Mouse (Mus musculus) gastrocnemius, adult 18-20 months (tissue): Measurements from ENCODE around the gene 4930432M17Rik. TPM values are rescaled to one million over a fixed set of nuclear protein-coding genes. Genes with fewer than 3 reads are reported as not detected.

Source experiments
- DNase-seq: peaks from one replicate; pipeline ENCODE4 v3.0.0; 2021; ENCODE audit warnings: low spot score
- long read RNA-seq, 2 experiments: library from polyadenylated mRNA; stranded (forward); transcript quantifications; one replicate each; pipeline ENCODE4 v2.0.0; 2021
- total RNA-seq, 2 experiments: library from RNA; stranded (reverse); gene quantifications; 2 replicates each; pipeline ENCODE4 v1.2.3; 2021

4930432M17Rik gene
- not detected for total RNA-seq
- long read RNA-seq, experiment 1, result 0 reads
- long read RNA-seq, experiment 2, result 0 reads

DNA sequence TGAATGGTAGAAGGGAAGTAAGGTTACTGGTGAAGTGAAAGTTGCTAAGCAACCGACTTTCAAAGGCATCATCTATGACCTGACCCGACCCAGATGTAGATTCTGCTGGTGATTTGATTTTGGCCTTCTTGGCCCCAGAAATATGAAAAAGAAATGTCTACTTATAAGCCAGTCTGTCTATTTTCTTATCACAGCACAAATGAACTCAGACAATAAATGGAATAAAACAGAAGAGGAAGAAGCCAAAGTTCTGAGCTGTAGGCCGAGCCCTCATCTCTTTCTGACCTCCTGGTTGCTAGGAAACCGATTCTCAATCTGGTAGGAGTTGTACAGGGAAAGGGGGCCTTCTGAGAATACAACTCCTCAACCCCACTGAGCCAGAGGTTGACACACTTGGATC is at the start of gene 4930432M17Rik:
TSS of gene 4930432M17Rik (plus strand) at position 301 of the 400 bp plus-strand sequence.
- no peak for DNase-seq

DNA sequence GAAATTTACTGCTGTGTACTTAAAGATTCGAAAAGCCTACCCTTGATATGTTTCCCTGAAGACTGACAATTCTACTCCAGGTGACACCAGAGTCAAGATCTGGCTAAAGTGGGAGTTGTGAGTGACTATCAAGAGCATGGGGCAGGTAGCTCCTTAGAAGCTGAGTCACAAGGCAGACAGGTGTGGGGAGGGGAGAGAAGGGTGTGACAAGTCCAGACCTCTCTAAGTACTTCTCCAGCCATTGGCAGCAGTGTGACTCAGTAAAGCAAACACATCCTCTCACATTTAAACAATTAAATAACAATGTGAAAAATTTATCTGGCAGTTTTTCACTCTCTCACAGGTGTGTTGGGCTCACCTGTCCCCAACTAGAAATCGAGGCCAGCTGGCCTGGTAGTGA is 44.9 kb upstream of the 4930432M17Rik start:
- no peak for DNase-seq

DNA sequence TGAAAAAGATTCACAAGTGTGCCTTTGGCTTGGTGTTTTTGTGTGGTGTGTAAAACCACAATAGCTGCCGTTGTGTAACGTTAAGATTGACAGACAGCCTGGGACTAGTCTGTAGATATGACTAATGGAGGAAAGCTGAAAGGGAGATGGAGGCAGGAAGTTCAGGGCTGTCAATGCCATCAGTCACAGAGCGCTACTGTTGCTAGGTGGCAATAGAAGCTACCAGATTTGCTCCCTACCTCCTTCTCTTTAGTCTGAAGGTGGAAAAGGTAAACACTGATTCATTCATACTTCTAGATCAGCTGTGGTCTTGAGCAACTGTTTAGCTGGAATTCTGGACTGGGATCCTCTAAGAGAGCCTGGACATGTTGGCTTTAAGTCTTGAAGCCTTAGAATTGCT is 44.3 kb upstream of the 4930432M17Rik start:
- no peak for DNase-seq

DNA sequence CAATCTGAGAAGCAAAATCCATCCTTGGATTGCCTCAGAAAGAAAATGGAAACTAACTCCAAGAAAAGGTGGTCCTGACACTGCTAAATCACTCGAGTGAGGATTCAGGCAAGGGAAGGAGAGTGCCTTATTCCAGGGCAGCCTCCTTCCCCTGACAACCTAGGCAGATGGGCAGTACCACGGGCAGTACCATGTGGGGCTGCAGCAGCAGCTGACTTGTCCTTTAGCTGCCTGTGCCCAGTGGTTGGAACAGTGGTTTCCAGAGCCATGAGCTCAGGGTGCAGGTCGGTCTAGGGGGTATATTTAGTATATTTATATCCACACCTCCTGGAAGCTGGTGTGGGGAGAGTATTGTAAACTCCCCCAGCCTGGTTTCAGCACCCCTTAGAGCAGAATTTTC is 42.3 kb upstream of the 4930432M17Rik start:
- no peak for DNase-seq

DNA sequence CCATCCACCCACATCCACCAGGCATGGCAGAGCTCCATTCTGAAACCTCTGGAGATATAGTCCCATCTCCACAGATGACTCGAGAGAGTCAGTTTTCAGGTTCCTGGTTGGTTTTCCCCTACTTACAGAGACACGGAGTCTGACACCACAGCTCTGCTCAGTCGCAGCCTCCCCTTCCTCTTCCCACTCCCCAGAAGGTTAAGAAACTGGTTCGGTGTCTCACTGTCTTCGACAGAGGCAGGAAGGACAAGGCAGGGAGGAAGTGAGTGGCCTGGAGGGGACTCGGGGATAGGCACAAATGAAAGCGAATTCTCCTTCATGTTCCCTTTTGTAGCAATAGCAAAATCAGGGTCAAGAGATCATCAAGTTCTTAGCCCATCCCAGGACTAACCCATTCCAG is 39.9 kb upstream of the 4930432M17Rik start:
- DNase-seq, result no peak

DNA sequence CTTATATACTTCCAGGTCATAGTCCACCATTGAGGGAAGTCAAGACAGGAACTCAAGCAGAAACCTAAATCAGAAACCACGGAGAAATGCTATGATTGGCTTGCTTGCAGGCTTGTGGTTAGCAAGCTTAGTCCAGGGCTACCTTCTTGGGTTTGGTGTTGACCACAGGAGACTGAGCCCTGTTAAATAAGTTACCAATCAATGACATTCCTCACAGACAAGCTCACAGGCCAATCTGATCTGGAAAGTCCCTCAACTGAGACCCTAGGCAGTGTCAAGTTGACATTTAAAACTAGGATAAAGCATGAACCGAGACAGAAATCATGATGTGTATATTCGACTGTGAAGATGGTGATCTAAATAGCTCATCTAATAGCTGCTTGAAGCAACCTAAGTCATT is 35.6 kb upstream of the 4930432M17Rik start:
- DNase-seq, result no peak

DNA sequence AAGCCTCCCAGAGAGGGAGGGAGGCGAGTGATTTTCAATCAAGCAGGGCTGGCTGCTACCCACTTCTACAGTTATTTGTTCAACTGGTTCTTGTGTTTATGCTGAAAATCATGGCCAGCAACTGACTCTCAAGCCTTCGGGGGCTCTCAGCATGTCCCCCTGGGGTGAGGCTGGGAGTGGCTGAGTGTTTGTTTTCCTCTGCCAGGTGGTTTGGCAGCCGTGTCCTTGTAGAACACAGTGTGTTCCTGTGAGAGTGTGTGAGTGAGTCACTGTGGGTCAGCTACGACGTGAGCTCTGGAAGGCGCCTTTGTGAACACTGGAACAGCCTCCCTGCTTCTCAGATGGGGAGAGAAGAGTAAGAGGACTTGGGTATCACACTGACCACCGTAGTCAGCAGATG is 35.1 kb upstream of the 4930432M17Rik start:
- DNase-seq, result peak; percentile 88

DNA sequence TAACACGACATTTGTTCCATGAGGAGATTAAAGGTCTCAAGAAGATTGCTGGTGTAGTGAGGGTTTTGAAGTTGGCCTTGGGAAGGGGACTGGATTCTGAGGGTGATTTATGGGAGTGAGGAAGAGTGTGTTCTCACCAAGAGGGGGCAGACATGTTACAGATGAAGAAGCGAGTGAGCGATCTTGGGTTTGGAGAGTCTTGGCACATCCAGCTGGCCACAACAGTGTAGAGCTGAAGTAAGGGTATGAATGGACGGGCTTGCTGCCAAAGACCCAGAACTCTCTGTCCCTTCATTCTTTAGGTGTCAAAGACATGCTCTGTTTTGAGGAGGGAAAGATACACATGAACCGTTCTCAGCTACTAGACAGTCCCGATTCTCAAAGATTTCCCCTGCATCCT is 34.2 kb upstream of the 4930432M17Rik start:
- peak; percentile 75 for DNase-seq

DNA sequence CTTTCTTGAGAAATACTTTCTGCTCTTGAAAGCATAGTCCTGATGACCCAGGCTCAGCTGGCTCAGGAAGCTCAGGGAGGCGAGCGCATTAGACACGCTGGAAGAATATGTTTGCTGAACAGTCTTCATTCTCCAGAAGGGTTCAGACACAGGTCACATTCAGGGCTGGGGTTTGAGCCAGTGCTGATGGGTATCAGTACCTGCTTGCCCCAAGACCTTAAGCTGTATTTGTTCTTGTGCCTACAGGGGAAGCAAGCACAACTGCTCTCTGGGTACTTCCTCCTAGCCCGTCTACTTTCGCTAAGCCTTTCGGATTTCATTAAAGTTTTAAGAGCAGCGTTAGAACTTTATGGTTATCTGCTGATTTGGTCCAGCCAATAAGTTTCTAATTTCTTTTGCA is 33.8 kb upstream of the 4930432M17Rik start:
- DNase-seq, result no peak

DNA sequence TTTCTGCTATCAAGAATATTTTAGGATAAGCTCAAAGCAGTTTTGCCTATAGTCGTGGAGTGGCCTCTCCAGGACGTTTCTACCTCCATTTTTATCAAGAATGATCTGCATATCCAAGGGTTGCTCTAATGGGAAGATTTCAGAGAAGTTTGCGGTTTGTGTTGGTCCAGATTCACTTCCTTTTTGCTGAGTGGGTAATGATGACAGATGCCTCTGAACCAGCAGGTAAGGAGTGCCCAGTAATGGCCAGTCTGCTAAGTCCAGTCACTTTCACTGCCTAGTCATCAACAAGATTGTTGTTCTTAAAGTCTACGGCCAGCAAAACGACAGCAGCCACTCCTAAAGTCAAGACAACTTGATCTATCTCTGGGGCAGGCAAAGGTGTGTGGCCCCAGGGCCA is 32.8 kb upstream of the 4930432M17Rik start:
- no peak for DNase-seq

DNA sequence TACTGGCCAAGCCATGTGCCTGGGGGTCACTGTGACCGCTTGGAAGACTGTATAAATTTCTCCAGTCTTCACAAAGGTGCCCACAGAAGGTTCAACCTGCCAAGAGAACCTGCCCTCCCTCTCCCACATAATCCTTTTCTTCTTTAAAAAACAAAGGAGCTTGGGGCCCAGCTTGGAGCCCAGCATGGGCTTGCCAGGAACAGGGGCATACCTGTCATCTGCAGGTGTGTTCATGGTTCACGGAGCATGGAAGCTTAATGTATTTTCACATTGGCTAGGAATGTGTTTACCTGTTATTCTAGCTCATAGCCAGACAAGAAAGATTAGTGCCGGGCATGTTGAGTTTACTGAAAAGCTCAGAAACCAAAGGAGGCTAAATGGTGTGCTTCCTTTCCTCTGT is 32.3 kb upstream of the 4930432M17Rik start:
- no peak for DNase-seq

DNA sequence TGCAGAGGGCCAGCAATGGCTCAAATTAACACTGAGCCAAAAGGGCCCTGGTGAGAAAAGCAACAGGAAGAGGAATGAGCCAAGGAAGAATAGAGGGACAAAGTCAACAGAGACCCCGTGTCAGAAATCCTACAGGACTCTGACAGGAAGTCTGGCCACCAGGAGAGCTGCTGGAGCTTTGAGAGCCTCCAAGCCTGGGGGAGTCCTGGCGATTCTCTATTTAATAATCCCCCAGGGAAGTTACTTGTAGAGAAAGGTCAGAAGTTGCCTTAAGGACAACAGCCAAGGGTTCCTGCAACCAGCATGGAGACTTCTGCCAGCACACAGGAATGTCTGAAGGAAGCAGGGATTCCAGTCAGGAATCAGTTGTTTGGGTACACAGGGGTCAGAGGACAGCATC is 30.0 kb upstream of the 4930432M17Rik start:
- DNase-seq, result peak; percentile 27

DNA sequence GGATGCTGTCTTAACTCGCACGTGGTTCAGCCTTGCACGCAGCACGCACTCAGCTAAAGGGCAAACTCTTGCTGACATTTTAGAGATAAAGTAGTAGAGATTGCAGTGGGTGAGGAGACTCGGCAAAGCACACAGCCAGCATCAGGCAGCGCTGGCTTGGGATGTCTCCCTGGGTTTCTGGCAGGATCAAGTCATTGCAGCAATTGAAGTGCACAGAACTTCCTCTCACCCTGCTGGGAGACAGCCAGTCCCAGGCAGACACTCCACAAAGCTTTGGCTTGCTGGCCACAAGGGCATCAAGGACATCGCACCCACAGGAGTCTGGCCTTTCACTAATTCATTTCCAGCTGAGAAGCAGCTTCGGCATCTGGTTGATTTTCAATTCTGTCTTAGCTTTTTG is 27.3 kb upstream of the 4930432M17Rik start:
- peak; percentile 33 for DNase-seq

DNA sequence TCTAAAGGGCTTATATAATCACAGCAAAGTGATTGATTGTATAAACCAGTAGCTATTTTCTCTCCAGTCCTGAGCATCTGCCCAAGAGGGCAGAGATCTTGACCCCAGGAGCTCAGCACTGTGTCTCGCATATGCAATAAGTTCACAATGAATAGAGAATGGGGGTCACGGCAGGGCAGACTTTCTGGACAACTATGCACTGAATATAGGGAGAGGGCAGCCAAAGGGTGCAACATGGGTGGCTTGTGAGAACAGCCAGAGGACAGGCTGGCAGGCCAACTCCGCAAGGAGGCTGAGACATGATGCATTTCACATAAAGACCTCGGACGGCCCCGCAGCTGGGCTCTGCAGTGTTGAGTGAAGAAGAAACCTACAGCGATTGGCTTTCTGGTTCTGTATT is 25.1 kb upstream of the 4930432M17Rik start:
- no peak for DNase-seq

DNA sequence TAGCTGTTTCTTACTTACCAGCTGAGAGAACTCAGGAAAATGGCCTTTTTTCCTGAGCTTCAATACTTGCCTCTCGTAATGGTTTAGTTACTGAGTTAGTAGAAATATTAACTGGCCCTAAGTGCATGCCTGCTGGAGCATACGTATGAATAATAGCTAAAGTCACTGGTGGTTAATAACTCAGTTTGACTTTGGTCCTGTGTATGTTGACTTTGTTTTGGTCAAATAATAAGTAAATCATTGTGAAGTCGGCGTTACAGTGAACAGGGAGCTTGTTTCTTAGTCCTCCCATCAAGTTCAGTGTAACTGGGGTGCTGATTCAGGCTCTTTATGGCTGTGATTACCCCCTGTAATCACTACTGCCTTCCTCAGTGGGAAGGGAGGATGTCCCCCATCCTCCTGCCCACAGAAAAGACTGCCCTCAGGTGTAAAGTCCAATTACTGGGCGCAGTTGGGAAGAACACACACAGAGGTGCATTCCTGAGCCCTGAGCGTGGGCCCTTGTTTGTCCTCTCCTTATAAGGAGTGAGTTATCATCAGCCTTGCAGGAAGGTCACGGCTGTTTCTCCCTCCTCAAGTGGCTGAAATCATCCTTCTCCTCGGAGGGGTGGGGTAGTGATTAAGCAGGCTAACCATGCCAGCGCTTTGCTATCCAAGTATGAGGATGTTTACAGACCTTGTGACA is 24.1 kb upstream of the 4930432M17Rik start:
- DNase-seq, result peak; percentile 48

DNA sequence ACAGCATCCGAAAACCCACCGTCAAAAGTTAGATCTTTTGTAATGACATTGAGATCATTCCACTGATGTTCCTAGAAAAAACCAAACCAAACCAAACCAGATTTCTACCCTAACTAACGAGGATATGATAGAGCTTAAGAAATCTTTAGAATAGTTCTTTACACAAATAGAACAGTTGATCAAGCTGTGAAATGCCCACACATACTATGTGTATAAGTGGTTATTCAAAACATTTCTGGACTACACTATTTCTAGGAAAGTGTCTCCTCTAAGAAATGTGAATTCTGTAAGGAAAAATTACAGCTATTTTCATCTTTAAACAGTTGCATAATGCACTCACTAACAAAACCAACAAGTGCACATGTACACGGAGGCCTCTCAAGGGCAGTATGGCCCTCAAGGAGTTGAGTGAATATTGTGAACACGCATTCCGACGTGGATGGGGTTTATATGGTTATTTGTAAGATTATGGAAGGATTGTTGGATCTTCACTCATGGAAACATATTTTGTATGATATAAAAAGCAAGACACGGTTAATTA is 22.3 kb upstream of the 4930432M17Rik start:
- DNase-seq, result no peak

DNA sequence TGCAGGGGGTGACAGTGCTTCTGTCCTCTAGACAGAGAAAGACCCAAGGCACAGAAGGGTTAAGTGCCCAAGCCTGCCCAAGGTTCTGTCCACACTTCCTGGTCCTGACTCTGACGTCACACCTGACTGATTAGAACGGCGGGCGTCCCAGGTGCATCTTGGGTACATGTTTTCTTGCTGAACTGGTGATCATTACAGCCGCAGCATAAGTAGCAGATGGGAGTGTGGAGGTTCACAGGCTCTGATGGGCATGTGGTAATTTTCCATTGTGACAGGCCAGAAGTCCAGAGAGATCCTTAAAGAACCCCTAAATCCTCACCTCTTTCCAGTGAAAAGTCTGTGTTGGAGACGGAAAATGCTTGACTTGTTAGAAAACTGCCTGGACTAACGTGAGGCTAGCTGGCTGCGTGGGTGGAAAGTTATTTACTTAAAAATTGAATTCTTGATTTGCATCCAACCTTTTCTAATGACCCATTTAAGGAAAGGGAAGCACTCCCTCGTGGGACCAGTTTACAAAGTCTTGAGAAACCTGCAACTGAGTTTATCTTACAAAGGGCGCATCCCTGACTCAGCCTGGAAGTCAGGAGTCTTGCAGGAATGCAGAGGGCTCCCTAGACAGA is 20.4 kb upstream of the 4930432M17Rik start:
- peak; percentile 54 for DNase-seq

DNA sequence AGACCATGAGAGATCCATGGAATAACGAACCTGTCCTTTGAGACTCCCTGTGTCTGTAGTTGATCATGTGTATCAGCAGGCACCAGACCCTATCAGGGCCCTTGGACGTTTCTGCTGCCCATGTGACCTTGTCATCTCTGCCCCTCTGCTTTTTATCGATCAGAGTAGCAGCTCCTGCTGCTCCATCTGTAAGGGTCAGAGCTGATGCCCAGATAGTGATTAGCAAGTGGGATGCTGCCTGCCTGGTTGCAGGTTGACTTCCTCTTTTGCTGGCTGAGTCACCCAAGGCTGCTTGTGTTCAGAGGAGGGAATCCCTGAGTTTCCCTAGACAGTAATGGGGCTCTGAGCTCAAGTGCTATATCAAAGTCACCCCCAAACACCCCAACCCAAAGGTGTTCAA is 18.9 kb upstream of the 4930432M17Rik start:
- DNase-seq, result no peak

DNA sequence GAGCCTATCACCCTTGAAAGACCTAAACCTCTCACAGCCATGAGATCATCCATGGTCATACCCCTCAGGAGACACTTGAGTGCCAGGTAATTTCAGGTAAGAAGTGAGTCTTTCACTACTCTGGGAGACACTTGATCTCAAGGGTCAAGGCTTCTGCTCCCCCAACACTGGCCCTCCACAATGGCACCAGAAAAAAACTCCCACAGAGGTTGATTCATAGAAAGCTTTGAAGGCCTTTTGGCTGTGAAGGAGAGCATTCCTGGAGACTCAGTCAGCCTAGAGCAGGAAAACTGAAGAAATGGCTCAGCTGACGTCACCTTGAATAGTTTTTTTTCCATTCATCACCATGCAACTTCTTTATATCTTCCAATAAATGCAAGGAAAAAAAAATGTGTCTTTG is 18.4 kb upstream of the 4930432M17Rik start:
- DNase-seq, result no peak

DNA sequence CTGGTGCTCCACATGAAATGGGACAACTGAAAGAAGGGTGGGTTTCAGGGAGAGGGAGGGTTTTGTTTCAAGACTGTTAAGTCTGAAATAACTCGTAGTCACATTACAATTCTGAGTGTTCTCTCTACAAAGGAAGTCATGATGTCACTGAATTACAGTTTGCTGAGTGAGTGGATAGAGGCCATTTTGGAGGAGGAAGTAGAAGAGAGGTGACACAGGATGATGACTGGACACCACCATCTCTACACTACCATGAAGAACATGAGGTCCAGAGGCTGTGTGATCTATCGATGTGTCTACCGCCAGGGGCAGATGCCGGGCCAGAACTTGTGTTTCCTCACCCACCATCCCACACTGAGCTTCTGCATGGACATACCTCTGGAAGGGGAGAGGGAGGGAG is 13.6 kb upstream of the 4930432M17Rik start:
- no peak for DNase-seq

DNA sequence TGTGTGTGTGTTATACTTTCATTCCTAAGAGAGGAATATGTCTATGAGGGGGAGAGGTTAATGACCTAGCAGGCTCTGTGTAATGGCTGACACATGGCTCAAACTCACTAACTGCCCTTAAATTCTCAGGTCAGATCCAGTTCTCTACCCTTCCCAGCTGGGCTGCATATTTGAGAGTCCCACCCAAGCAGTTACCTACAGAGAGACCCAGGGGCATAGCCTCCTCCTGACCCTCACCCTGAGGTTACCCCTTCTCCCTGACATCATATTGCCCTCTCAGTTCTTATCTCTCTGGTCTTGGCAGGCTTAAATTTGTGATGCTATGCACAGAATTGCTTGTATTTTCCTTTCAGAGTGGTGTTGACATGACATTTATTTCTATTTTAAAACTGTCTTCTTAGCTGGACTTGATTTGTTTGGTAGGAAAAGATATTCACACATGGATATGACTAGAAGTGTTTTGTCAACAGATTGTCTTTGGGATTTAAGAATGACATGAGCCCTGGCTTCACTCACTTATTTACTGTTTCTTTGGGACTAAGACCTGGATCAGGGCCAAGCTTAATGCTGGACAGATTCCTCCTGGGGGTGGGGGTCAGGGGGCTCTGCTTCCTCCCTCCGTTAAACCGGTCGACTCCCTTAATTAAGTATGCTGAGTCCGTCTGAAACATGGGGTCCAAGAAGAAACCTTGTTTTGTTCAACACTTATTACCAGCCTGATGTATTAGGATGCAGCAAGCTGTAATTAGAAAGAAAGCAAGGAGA is 7.7 kb upstream of the 4930432M17Rik start:
- DNase-seq, result no peak

DNA sequence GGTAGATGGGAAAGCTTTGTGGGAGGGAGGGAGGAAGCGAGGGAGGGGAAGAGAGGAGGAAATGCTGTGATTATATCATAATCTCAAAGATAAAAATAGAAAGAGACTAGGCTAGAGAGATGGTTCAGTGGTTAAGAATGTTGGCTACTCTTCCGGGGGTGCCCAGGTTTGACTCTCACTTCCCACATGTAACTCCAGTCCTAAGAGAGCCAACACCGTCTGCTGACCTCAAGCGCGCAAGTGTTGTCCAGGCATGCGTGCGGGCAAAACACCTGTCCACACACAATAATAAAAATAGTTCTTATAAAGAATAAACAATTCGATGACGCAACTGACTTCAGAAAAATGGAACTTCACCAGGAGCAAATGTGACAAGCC is 7.1 kb upstream of the 4930432M17Rik start:
- no peak for DNase-seq
